Mouse (Mus musculus) neural tube, embryonic 10.5 days (tissue): ENCODE results near the gene Lingo2.
"Not testable (repeated sequence)": the region's sequence is repeated elsewhere in the genome, so short reads cannot be mapped to it uniquely, and the experiment has no call there.

ENCODE experiments used
- DNase-seq: peaks from one replicate; pipeline ENCODE4 v3.0.0-alpha.2; 2017; ENCODE audit warnings: low spot score; ENCODE audit errors: extremely low spot score

Lingo2 gene

GRCm38 (mm10) chr4:35688498-35689240 lies 1262.9 kb downstream of the Lingo2 start:
- DNase-seq = not testable (repeated sequence)
